Mouse (Mus musculus): ENCODE measurements at regions not wholly inside any gene's neighbourhood (a gene's known extent, or its start where the extent isn't known, plus 50 kb on each side); places are given as distances from the start of the nearest gene placed in this dataset.

GRCm38 (mm10) chr19:55011341-55011740 lies 115.7 kb downstream of the Gpam start:
- DNase-seq = no peak

GRCm38 (mm10) chr19:55008463-55009146 lies 118.4 kb downstream of the Gpam start:
- no peak for DNase-seq

GRCm38 (mm10) chr19:54989982-54990381 lies 137.1 kb downstream of the Gpam start:
- no peak for DNase-seq

GRCm38 (mm10) chr19:54984541-54984940 lies 142.5 kb downstream of the Gpam start:
- DNase-seq = no peak

DNA sequence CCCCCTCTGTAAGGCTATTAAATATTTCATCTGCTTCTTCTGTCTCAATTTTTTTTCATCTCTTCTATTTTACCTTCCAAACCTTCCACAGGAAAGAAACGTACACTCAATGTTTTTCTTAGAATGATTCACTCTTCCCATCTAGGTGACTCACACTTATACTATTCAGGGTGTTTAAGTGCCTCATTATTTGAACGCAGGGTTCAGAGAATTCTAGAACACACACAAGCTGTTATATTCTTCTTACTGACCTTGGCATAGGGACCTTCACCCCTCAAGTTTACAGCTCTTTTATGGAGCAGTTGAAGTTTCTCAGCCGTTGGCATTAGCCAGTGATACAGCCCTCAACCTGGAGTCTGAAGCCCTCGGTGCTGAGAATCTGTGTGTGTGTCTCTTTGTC lies 144.2 kb downstream of the Gpam start:
- DNase-seq = no peak

DNA sequence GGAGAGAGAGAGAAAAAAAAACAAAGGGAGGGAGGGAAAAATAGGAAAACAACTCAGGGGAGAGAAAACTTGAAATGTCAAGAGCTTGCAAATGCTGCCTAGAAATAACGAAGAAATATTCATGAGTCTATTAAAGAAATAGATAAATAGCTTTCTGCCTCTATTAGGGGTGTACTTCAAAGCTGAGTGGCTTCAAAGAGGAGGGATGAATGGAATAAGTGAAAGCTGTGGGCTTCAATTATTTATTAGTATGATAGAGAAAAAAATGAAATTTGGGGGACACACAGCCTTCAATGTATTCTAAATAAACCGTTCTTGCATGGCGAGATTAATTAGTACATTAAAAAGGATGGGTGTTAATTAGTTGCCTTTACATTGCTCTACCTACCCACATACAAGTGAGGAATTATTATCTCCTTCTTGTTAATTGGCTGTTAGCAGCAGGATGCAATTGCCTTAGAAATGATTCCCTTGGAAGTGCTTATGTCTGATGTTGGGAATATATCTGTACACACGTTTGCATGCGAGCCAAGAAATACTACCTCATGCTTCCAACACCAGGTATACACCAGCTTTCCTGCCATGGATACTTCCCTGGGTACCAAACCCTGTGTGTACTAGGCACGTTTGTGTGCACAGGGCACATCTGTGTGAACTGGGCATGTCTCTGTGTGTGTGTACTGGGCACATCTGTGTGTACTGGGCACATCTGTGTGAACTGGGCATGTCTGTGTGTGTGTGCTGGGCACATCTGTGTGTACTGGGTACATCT lies 155.4 kb downstream of the Gpam start:
- no peak for DNase-seq

- DNase-seq = no peak
These were observed 168.7 kb downstream of the Gpam start for GRCm38 (mm10) chr19:54958328-54958727.

- no peak for DNase-seq
These were observed 171.9 kb downstream of the Gpam start for GRCm38 (mm10) chr19:54955096-54955495.

GRCm38 (mm10) chr19:54952546-54952945 lies 174.5 kb downstream of the Gpam start:
- no peak for DNase-seq

DNA sequence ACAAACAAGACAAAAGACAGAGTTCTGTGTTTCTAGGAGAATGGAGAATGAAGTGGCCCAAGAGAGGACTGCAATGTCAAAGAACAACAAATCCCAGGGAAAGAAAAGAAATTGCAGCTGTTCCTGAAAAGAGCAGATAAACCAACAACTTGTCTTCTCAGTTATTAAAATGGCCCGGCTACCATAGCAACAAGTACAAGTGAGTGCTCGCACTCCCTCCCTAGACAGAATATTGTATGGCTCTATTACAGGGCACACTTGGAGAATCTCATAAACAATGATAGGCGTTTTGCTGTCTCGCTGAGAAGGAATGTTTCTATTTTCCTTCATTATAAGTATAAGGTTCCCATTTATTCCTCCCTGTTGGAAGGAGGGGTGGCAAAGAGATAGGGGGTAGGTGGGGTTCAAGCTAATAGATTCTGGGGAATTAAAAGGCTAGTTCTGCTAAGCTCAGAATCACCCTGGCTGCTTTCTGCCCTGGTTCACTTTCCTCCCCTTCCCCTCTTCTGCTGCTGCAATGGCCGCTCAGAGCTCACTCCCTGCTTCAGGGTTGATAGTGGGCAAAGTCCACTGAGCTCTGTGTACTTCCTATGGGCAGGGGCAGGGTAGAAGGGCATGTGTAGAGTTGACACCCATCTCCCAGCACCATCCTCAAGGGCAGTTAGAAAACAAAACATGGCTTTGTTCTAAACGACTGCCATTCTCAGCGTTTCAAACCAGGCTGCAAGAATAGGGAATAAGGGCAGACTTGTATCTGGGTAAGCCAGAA lies 178.5 kb downstream of the Gpam start:
- DNase-seq = no peak

GRCm38 (mm10) chr19:54947583-54947982 lies 179.5 kb downstream of the Gpam start:
- no peak for DNase-seq

GRCm38 (mm10) chr19:54932579-54932978 lies 194.5 kb downstream of the Gpam start:
- no peak for DNase-seq

GRCm38 (mm10) chr19:54925888-54926287 lies 201.2 kb downstream of the Gpam start:
- no peak for DNase-seq

GRCm38 (mm10) chr19:54919597-54919996 lies 207.4 kb downstream of the Gpam start:
- no peak for DNase-seq

GRCm38 (mm10) chr19:54893622-54894021 lies 233.4 kb downstream of the Gpam start:
- DNase-seq = no peak

DNA sequence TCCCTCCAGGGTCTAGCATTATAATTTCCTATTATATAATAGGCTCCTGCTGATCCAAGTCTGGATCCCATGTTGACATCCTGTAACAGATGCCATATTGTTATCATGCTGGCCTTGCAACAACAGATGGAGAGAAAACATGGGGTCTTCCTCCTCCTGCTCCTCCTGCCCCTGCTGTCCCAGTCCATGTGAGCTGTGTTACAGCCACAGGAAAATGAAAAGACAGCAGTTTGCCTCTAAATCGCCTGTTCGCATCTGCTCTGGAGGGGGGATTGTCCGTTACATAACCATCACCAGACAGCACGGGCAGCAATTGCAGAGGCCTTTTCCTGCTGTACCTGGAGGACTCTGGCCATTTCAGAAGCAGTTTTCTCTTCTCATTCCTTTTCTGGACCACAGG lies 260.0 kb downstream of the Gpam start:
- DNase-seq = no peak

- DNase-seq = no peak
These were observed 271.8 kb downstream of the Gpam start for GRCm38 (mm10) chr19:54855190-54855589.

- no peak for DNase-seq
These were observed 288.8 kb downstream of the Gpam start for GRCm38 (mm10) chr19:54838231-54838630.

GRCm38 (mm10) chr19:54836451-54836850 lies 290.6 kb downstream of the Gpam start:
- no peak for DNase-seq

DNA sequence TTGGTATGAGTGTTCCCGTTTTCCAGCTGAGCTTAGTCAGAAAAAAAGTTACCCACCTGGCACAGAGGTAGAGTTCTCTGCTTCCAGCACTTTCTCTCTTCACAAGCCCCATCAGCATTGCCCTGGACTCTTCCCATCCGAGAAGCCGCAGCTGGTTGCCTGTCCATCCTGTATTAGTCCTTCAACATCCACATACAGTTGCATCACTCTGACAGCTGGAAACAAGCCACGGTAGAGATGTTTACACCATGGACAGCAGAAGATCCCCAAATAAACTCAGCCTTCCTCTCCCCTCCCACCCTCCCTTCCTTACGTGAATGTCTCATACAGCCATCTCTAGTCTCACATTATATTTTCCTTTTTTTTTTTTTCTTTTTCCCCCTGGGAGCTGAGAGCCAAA lies 304.9 kb downstream of the Gpam start:
- DNase-seq = no peak

GRCm38 (mm10) chr19:54820587-54820986 lies 306.5 kb downstream of the Gpam start:
- DNase-seq = no peak

GRCm38 (mm10) chr19:54801123-54801742 lies 325.8 kb downstream of the Gpam start:
- DNase-seq = no peak

GRCm38 (mm10) chr19:54787171-54787570 lies 339.9 kb downstream of the Gpam start:
- DNase-seq = no peak
